9 mouse cellular contexts compared by ENCODE assay signal in the genomic region with DNA sequence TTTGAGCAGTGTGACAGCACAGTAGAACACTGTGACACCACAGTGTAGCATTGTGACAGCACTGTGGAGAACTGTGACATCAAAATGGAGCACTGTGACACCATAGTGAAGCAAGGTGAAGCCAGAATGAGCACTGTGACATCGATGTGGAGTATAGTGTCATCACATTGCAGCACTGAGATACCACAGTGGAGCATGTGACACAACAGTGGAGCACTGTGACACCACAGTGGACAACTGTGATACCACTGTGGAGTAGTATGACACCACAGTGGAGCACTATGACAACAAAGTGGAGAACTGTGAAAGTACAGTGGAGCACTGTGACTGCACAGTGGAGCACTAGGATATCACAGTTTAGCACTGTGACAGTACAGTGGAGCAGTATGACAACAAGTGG.
DNase-seq lines count a peak whose midpoint lies in the region; ATAC-seq lines count a peak whose summit lies in the region.
"Had no signal": no experiment of that assay in that cellular context is flagged by ENCODE, and none has a peak within 500 bp of the region (broad histone marks: within the 10 kb centered on the region; RNA-seq: fewer than 3 reads in every experiment).

No protein-coding gene starts in this region.

- H3K27ac ChIP-seq in forebrain, embryonic 15.5 days (replicated peaks), result no peak overlapping the region
- H3K27ac ChIP-seq in hindbrain, embryonic 16.5 days (ENCODE audit: low read depth, low read length), result no peak overlapping the region

- intact Hi-C loops in left cerebral cortex, postnatal 4 days (cut with DNase I), result no loop called here

- ATAC-seq in forebrain, embryonic 15.5 days (replicated peaks), result peak; percentile 49; the same call in 1 of the 2 replicates
- ATAC-seq in hindbrain, embryonic 16.5 days, result peak; percentile 32; the same call in 1 of the 2 replicates
- ATAC-seq in megakaryocyte-erythroid progenitor cell, adult 5-6 weeks (replicated peaks; ENCODE audit: low FRiP score, low TSS enrichment, poor library complexity, severe bottlenecking), result peak; percentile 5; the same call in 1 of the 2 replicates

- WGBS in forebrain, embryonic 15.5 days, result 51% methylated on average over 1 of the region's 1 CpGs
- 73% methylated on average over 1 of the region's 1 CpGs for WGBS in hindbrain, embryonic 16.5 days

- peak; percentile 0 to 1 for DNase-seq in kidney, postnatal 4 days
- DNase-seq in kidney, postnatal 14 days, result no peak
- DNase-seq in left cerebral cortex, postnatal 4 days, result no peak
- DNase-seq in T-cell, adult 2 months (ENCODE audit: low spot score), result no peak
- DNase-seq in ovary, postnatal 14 days (ENCODE audit: low spot score), result no peak
- DNase-seq: right cerebral cortex, postnatal 25 days had no signal

- no peak overlapping the region for H3K4me3 ChIP-seq in forebrain, embryonic 15.5 days
- no peak overlapping the region for H3K4me3 ChIP-seq in hindbrain, embryonic 16.5 days (ENCODE audit: low read length)

- H3K9me3 ChIP-seq in forebrain, embryonic 15.5 days, result peaks cover 67% of the 10 kb centered on the region
- peaks cover 63% of the 10 kb centered on the region for H3K9me3 ChIP-seq in hindbrain, embryonic 16.5 days (ENCODE audit: control insufficient read depth, low read length)

- H3K36me3 ChIP-seq in forebrain, embryonic 15.5 days, result no peaks in the 10 kb centered on the region
- H3K36me3 ChIP-seq in hindbrain, embryonic 16.5 days (ENCODE audit: control insufficient read depth, insufficient read depth, low read length), result peaks cover 2% of the 10 kb centered on the region; the same call in 1 of the 2 replicates

- no peak overlapping the region for H3K9ac ChIP-seq in forebrain, embryonic 15.5 days (replicated peaks)
- H3K9ac ChIP-seq in hindbrain, embryonic 16.5 days (ENCODE audit: low read depth, low read length), result no peak overlapping the region

- H3K4me1 ChIP-seq in forebrain, embryonic 15.5 days, result no peaks in the 10 kb centered on the region
- H3K4me1 ChIP-seq in hindbrain, embryonic 16.5 days (ENCODE audit: control insufficient read depth, insufficient read depth, low read depth, low read length), result no peaks in the 10 kb centered on the region

- no peaks in the 10 kb centered on the region for H3K27me3 ChIP-seq in forebrain, embryonic 15.5 days
- no peaks in the 10 kb centered on the region for H3K27me3 ChIP-seq in hindbrain, embryonic 16.5 days (replicated peaks; ENCODE audit: control insufficient read depth, insufficient read depth, low read length)

- H3K4me2 ChIP-seq in forebrain, embryonic 15.5 days (replicated peaks), result no peak overlapping the region
- H3K4me2 ChIP-seq in hindbrain, embryonic 16.5 days (ENCODE audit: low read length), result no peak overlapping the region

Comparison
In these comparisons a context has a peak if more than half of its experiments do, and no peak if none do; other contexts are left out.
1. DNase-seq: peak in kidney, postnatal 4 days (2 of 2); none in kidney, postnatal 14 days (single experiment), left cerebral cortex, postnatal 4 days (single experiment), T-cell, adult 2 months (single experiment) and ovary, postnatal 14 days (single experiment).
2. Peak in every context shown above with its lines, with median percentiles within 50 percentile points of each other: ATAC-seq.